Mouse (Mus musculus) WW6 (cell line): ENCODE measurements at regions not wholly inside any gene's neighbourhood (a gene's known extent, or its start where the extent isn't known, plus 50 kb on each side); places are given as distances from the start of the nearest gene placed in this dataset.

Experiments used
- DNase-seq: peaks from one replicate; pipeline ENCODE4 v3.0.0-alpha.2; 2013; ENCODE audit warnings: low read depth, low spot score

GRCm38 (mm10) chr1:183504103-183504841 lies 86.3 kb downstream of the Hhipl2 start:
- DNase-seq: no peak

- DNase-seq: no peak
These were observed 89.9 kb downstream of the Hhipl2 start for GRCm38 (mm10) chr1:183507893-183508292.

DNA sequence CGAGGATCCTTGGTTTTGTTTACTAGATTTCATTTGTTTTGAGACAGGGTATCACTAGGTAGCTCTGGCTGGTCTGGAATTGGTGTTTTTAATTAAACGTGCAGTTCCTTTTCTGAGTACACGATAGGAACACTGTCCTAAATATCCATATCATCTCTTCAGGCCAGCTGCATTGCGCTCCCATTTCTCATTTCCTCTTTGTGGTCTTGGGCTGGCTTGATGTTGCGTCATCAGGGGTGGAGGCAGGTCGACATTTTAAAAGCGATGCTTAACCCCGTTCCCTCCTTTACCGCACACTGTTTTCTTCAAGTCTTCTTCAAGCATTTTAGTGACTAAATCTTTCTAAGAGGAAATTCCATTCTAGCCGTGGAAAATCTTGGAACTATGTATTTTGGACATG lies 92.7 kb downstream of the Hhipl2 start:
- no peak for DNase-seq

GRCm38 (mm10) chr1:183513876-183514275 lies 95.9 kb downstream of the Hhipl2 start:
- no peak for DNase-seq

DNA sequence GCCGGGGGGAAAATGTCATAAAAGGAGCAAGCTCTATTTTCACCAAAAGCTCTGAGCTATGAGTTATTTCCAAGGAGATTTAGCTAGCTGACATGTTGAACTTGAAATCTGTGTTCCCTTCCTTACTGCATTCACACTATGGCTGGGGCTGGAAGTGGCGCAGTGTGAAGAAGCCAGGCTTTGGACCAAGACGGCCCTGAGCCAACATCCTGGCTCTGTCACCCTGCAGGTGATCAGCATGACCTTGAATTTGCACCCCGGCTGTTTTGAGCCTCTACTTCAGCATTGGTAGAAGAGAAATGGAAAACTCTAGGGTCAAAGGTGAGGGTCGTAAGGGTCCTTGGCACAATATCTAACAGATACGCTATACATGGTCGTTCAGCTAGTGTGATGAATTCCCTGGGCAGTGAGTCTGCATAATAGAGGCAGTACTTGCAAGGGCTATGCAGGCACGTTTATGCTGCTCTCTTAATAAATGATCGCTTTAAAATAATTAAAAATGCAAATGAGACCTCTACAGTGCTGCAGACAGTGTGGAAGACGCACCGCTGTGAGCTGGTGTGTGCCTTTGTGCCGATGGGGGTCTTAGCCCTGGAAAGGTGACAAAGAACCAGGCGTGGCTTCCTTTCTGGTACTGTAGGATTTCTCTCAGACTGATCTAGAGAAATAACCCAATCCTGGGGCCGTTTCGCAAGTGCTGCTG lies 96.4 kb downstream of the Hhipl2 start:
- DNase-seq: no peak

DNA sequence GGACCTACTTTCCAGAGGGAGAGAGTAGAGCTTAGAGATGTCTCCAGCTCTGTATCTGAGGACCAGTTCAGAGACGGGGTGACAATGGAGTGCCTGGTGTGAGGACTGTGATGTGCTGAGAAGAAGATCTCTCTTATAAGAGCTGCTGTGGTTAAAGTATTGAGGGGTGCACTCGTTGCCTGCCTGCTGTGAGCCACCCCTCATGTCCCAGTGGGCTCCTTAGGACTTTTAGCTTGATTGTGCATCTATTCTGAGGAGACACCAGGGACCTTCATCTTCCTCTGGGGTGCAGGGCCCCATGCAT lies 96.9 kb downstream of the Hhipl2 start:
- DNase-seq: no peak

GRCm38 (mm10) chr1:183516167-183516566 lies 98.2 kb downstream of the Hhipl2 start:
- no peak for DNase-seq

DNA sequence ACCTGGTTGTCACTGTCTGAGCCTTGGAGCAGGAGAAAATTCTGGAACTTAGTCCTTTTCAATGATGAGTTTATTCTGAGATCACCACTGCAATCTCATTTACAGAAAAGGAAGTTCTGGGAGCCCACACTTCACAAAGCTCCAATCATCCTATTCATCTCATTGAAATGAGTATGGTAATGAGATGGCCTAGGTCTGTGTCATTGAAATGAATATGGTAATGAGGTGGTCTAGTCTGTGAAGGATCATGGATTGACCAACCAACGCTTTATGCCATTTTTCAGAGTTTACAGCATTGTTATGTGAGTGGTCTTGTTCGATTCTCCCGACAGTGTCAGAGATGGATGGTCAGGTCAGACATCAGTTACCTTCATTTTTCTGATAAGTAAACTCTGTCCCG lies 99.2 kb downstream of the Hhipl2 start:
- no peak for DNase-seq

DNA sequence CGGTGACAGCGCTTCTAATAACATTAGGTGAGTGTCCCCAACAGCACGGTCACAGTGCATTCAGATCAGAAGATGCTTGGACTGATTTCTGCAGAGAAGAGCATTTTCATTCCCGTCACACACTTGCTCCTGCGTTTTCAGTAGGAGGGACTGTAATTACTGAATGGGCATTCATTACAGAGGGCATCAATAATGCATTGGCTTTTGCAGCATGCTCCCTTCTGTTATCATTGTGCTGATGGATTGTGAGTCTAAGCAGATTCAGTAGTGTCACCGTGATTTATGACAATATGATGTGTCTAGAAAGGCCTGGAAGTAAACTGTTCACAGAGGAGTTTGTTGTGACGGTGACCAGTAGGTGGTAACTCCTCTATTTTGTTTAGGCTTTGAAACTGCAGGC lies 103.6 kb downstream of the Hhipl2 start:
- no peak for DNase-seq

- DNase-seq: no peak
These were observed 115.4 kb downstream of the Hhipl2 start for GRCm38 (mm10) chr1:183533386-183533785.

DNA sequence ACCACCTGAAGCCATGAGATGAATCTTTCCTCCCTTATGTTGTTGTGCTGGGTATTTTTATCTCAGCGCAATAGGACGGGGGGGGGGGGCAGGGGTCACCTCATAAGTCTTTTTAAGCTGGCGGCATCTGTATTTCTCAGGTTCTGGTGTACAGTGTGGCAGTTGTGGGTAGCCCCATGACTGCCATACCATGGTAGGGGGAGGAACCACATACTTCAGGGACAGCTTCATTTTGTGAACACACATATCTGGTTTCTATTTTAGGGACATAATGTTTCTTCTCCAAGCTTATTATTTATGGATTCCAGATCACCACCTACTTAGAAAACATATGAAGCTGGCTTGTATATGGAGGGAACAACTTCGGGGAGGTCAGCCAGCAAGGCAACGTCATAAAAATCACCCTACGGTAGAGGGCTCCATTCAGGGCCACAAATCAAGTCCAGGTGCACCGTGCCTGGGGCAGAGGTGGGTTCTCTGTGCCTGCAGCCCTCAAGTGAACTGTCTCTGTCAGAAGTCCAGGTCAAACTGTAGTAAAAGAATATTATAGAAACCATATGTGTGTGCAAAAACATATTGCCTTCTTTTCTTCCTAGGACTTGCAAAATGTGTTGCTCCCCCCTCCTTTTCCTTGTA lies 130.9 kb downstream of the Hhipl2 start:
- DNase-seq: no peak

DNA sequence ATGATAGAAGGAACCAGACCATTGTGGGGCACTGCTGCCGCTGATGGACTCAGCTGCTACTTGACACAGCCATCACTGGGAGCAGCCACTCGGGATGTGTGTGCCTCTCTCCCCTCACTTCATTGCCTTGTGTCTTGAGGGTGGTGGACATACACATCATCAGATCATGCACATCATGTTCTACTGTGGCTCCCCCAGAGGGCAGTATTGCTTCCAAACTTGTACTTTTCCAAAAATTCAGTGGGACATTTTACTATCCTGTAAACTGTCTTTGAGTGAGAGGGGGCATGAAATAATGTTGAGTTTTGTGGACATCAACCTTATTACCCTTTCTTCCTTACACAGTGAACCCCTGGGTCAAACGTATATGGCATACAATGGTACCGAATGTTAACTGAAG lies 134.6 kb downstream of the Hhipl2 start:
- no peak for DNase-seq

DNA sequence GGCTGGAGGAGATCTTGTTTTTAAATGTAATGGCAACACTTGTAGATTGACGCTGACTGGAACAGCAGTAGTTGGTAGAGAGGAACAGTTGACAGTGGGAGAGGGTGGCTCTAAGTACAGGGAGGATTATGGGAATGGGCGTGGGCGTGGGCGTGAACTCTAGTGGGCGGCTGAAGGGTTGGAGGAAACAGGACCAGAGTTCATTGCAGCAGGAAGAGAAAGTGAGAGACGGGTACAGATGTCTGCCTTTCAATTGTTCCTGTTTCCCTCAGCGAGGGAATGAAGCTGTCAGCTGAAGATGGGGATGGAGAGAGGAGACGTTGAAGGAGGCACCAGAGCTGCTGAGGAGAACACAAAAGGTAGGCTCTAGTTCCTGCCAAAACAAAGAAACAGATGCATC lies 135.2 kb downstream of the Hhipl2 start:
- no peak for DNase-seq

DNA sequence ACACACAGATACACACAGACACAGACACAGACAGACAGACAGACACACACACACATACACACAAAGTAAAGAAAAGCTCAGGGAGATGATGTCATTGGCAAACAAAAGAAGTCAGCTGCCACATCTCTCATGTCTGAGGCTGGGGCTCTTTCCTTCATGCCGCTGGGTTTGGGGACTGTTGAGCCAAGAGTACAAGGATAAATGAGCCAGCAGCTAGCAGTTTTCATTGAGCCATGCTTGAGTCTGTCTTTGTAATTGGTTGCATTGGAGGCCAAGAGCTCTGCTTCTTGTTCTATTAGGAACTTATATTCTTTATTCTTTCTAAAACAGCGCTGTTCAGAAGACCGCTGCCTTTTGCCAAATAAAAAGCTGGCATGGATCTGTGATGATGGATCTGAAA lies 144.8 kb downstream of the Hhipl2 start:
- DNase-seq: no peak

GRCm38 (mm10) chr1:183573621-183574585 lies 155.9 kb downstream of the Hhipl2 start:
- no peak for DNase-seq

GRCm38 (mm10) chr1:183584861-183585260 lies 166.8 kb downstream of the Hhipl2 start:
- DNase-seq: no peak

- DNase-seq: no peak
These were observed 168.4 kb downstream of the Hhipl2 start for GRCm38 (mm10) chr1:183586406-183586805.

GRCm38 (mm10) chr1:183595306-183595705 lies 177.3 kb downstream of the Hhipl2 start:
- no peak for DNase-seq

DNA sequence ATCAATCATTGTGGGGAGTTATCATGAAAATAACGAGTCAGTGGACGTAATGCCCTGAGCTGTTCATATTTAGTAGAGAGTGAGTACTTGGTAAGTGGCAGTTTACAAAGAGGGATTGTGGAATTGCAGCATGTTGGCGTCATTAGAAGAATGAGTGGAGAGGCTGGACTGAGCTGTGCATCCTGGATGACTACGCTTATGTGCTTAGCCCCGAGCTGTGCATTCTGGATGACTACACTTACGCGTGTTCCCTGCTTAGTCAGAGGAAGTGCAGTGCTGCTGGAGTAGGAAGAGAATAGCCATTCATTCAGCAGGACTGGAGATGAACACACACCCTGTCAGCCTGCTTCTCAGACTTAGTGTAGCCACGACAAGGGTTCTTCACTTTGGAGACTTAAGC lies 182.5 kb downstream of the Hhipl2 start:
- DNase-seq: no peak

DNA sequence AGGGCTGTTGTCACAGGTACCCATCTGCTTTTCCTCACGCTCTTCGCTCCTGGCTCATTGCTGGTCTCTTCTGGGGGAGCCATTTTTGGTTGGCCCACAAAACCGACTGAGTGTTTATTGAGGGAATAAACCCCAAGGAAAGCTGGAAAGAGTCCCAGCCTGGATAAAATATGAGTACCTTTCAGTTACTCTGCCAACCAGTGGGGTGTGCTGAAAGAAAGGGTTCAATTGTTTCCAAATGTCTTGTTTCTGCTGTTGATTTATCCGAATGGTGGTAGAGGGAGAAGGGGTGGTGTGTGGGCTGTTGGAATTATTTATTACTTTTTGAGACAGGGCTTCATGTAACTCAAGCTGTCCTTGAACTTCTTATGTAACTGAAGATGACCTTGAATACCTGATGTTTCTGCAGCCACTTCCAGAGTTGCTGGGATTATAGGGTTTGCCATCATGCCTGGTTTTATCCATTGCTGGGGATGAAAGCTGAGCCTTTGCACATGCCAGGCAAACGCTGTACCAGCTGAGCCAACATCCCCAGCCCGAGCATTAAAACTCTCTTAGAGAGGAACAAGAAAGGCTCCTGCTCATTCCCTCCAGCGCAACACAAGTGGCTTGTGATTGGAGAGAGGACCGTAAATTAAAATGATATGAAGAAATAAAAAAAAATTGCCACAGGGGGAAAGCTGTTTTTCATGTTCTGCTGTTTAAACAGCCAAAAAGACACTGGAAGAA lies 194.1 kb downstream of the Hhipl2 start:
- DNase-seq: no peak

- DNase-seq: no peak
These were observed 201.5 kb downstream of the Hhipl2 start for GRCm38 (mm10) chr1:183619451-183620059.
